Mouse (Mus musculus) heart, embryonic 10.5 days (tissue): Measurements from ENCODE around the gene St6gal2. TPM values are rescaled to one million over a fixed set of nuclear protein-coding genes. Genes with fewer than 3 reads are reported as not detected.

Experiments used
- DNase-seq: peaks from one replicate; pipeline ENCODE4 v3.0.0-alpha.2; 2017; ENCODE audit warnings: low spot score
- H3K27ac ChIP-seq: fragments of 300-500 bp; sonication (generic); 2 replicates; pipeline ENCODE4 v1.5.1; 2016; ENCODE audit warnings: mild to moderate bottlenecking
- H3K27me3 ChIP-seq: fragments of 300-500 bp; sonication (generic); 2 replicates; pipeline ENCODE4 v1.6.1; 2016; ENCODE audit warnings: mild to moderate bottlenecking; ENCODE audit not compliant: poor library complexity, insufficient read depth, severe bottlenecking
- H3K36me3 ChIP-seq: fragments of 300-500 bp; sonication (generic); 2 replicates; pipeline ENCODE4 v1.6.1; 2016; ENCODE audit warnings: mild to moderate bottlenecking, moderate library complexity
- H3K4me1 ChIP-seq: fragments of 300-500 bp; sonication (generic); 2 replicates; pipeline ENCODE4 v1.6.1; 2016; ENCODE audit warnings: mild to moderate bottlenecking
- H3K4me3 ChIP-seq: fragments of 300-500 bp; sonication (generic); 2 replicates; pipeline ENCODE4 v1.5.1; 2016; ENCODE audit warnings: mild to moderate bottlenecking, moderate library complexity
- H3K9me3 ChIP-seq: fragments of 300-500 bp; sonication (generic); 2 replicates; pipeline ENCODE4 v1.6.1; 2016; ENCODE audit warnings: mild to moderate bottlenecking, moderate library complexity
- WGBS: fragments of 180-500 bp; shearing (Covaris S2); methylation state at CpG from one replicate; pipeline ENCODE4 v1.1.7; 2016; 5-methylcytosine and 5-hydroxymethylcytosine counted together
- polyA plus RNA-seq: library from polyadenylated mRNA; unstranded; fragments of >200 nt; fragmentation: Nextera tagmentation; extraction: Ambion mirVana; gene quantifications from 2 replicates; pipeline ENCODE4 v1.2.1, GENCODE M21; 2016

St6gal2 gene
- polyA plus RNA-seq, 1 experiment from 2014 or later: 2.7 TPM

DNA sequence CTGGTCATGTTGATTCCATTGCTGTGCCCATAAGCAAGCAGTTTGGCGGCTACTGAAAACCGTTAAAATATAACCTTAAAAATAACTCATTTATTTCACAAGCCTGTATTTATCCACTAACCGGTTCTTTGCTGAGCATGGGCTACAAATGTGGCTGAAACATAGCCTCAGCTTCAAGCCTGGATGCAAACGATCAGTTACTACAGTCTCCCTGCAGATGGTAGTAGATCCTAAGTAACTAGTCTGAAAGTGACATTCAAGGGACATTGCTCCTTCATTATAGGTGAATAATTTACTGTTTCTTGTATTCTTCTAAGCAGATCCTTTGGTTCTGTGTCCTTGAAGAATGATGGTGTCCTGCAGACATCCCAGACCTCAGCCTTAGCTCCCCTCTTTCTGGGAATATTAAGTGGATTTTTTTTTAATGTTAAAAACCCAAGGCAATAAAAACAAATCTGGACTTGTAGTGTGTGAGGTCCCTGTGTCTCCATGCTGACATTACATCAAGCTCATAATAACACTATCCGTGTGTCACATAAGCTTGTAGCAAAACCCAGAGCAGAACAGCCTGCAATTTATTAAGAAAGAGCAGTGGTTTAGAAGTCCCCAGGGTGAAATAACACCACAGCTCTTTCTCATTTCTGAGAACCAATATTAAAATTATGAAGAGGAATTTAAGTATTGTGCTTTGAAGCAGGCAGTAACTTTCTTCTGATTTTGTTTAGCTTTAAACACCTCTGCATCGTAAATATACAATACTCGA, 39.1 kb downstream of the St6gal2 start:
- H3K27me3 ChIP-seq: no peaks in the 10 kb centered on the region
- WGBS: 79% methylated on average over 7 of the region's 7 CpGs
- H3K4me3 ChIP-seq: no peak overlapping the region
- H3K27ac ChIP-seq: no peak overlapping the region
- H3K9me3 ChIP-seq: no peaks in the 10 kb centered on the region
- no peaks in the 10 kb centered on the region for H3K36me3 ChIP-seq
- DNase-seq: no peak
- no peaks in the 10 kb centered on the region for H3K4me1 ChIP-seq

DNA sequence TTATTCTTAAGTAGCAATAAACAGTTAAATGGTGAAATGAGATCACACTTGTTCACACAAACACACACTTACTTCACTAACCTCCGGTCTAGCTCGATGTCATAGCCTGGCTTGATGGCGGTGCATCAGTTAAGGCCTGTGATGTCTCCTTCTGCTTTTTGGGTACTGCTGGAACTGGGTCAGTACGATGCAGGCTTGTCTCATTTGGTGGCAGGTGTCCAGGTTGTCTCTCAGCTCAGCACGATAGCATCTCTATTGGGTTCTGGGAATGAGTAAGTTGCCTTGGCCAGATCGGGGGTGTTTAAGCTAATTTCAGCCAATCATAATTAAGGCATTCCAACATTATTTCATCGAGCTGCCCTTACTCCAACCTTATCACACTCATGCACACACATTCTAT, 86.7 kb downstream of the St6gal2 start:
- WGBS: 86% methylated on average over 7 of the region's 7 CpGs
- no peak overlapping the region for H3K4me3 ChIP-seq
- H3K36me3 ChIP-seq: no peaks in the 10 kb centered on the region
- no peak overlapping the region for H3K27ac ChIP-seq
- no peaks in the 10 kb centered on the region for H3K9me3 ChIP-seq
- no peak for DNase-seq
- no peaks in the 10 kb centered on the region for H3K27me3 ChIP-seq
- H3K4me1 ChIP-seq: no peaks in the 10 kb centered on the region

- Histone ChIP-seq H3K36me3 (no peaks in the 10 kb centered on the region), H3K4me1 (no peaks in the 10 kb centered on the region), H3K27ac (no peak overlapping the region), H3K4me3 (no peak overlapping the region), H3K27me3 (no peaks in the 10 kb centered on the region), H3K9me3 (no peaks in the 10 kb centered on the region)
- DNase-seq: no peak
- WGBS: 75% methylated on average over 1 of the region's 1 CpGs
These were observed 103.3 kb downstream of the St6gal2 start for GRCm38 (mm10) chr17:55548476-55548875.

DNA sequence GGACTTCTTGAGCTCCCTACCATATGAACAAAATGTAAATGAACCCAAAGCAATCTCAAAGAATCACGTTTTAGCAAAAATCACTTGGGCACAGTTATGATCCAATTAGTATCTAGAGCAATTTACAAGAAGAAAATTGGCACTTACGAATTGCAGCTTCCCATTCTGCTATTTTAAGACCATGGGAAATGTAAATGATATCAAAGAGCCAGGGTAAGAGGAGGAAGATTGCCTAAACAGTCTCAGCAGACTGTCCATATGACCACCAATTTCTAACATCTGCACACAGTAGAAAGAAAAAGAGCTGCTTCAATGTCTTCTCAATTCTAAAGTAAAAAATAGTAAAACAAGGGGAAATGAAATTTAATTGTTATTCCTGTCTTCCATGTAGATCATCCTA, 116.6 kb downstream of the St6gal2 start:
- H3K4me3 ChIP-seq: no peak overlapping the region
- no peaks in the 10 kb centered on the region for H3K4me1 ChIP-seq
- H3K9me3 ChIP-seq: no peaks in the 10 kb centered on the region
- DNase-seq: no peak
- H3K27ac ChIP-seq: no peak overlapping the region
- H3K36me3 ChIP-seq: no peaks in the 10 kb centered on the region
- no peaks in the 10 kb centered on the region for H3K27me3 ChIP-seq
- WGBS: 64% methylated on average over 2 of the region's 2 CpGs

Other genes starting within 250 kb of the St6gal2 start
- gene Vmn2r118, start 179.8 kb downstream of the St6gal2 start, polyA plus RNA-seq: not detected in 2 replicates